Mouse (Mus musculus) limb, embryonic 11.5 days (tissue): ENCODE results near the gene Fscn3. TPM values are rescaled to one million over a fixed set of nuclear protein-coding genes. Genes with fewer than 3 reads are reported as not detected.

Experiments used
- ATAC-seq: fragments of 200-750 bp; cut with Nextera tagmentation; 2 replicates; pipeline ENCODE4 v1.8.0; 2017; ENCODE audit warnings: low read depth; ENCODE audit not compliant: insufficient number of reproducible peaks, low FRiP score, low TSS enrichment
- DNase-seq: peaks from one replicate; pipeline ENCODE4 v3.0.0-alpha.2; 2015; ENCODE audit warnings: low spot score
- H3K27ac ChIP-seq: fragments of 300-500 bp; sonication (generic); replicated peaks from 2 replicates; pipeline ENCODE4 v1.5.1; 2014; ENCODE audit warnings: low read depth, mild to moderate bottlenecking, low read length
- H3K27me3 ChIP-seq: fragments of 300-500 bp; sonication (generic); 2 replicates; pipeline ENCODE4 v1.6.1; 2014; ENCODE audit warnings: mild to moderate bottlenecking, low read length, mixed read lengths; ENCODE audit not compliant: control insufficient read depth, insufficient read depth
- H3K36me3 ChIP-seq: fragments of 300-500 bp; sonication (generic); 2 replicates; pipeline ENCODE4 v1.6.1; 2014; ENCODE audit warnings: mild to moderate bottlenecking, low read length, moderate library complexity, mixed read lengths; ENCODE audit not compliant: control insufficient read depth, insufficient read depth
- H3K4me1 ChIP-seq: fragments of 300-500 bp; sonication (generic); 2 replicates; pipeline ENCODE4 v1.6.1; 2014; ENCODE audit warnings: low read length, mixed read lengths; ENCODE audit not compliant: control insufficient read depth, insufficient read depth
- H3K4me2 ChIP-seq: fragments of 300-500 bp; sonication (generic); 2 replicates; pipeline ENCODE4 v1.6.1; 2014; ENCODE audit warnings: low read depth, mild to moderate bottlenecking, moderate library complexity; ENCODE audit not compliant: severe bottlenecking
- H3K4me3 ChIP-seq: fragments of 300-500 bp; sonication (generic); 2 replicates; pipeline ENCODE4 v1.5.1; 2014; ENCODE audit warnings: low read depth, low read length
- H3K9ac ChIP-seq: fragments of 300-500 bp; sonication (generic); 2 replicates; pipeline ENCODE4 v1.6.1; 2014; ENCODE audit warnings: mild to moderate bottlenecking, low read length
- H3K9me3 ChIP-seq: fragments of 300-500 bp; sonication (generic); 2 replicates; pipeline ENCODE4 v1.6.1; 2016; ENCODE audit warnings: low read length; ENCODE audit not compliant: control insufficient read depth
- WGBS: fragments of 180-500 bp; shearing (Covaris S2); extraction: QIAGEN DNeasy Blood & Tissue Kit; methylation state at CpG from one replicate; pipeline ENCODE4 v1.1.7; 2014; 5-methylcytosine and 5-hydroxymethylcytosine counted together
- polyA plus RNA-seq: library from polyadenylated mRNA; unstranded; fragments of >200 nt; fragmentation: Nextera tagmentation; extraction: Ambion mirVana; gene quantifications from 2 replicates; pipeline ENCODE4 v1.2.1, GENCODE M21; 2014

The Fscn3 gene
- polyA plus RNA-seq, 1 experiment from 2014 or later: not detected

GRCm38 (mm10) chr6:28422651-28423290 is 4.8 kb upstream of the Fscn3 start:
- peak; percentile 7; the same call in 1 of the 2 replicates for ATAC-seq
- H3K9ac ChIP-seq: no peak overlapping the region

GRCm38 (mm10) chr6:28423313-28423712 is 4.3 kb upstream of the Fscn3 start, which contains the start of gene Arf5:
Arf5 (plus strand) TSS chr6:28423560.
- DNase-seq: peak; percentile 94
- peak; percentile 80 for ATAC-seq
- WGBS: 1% methylated on average over 30 of the region's 42 CpGs
- H3K4me2 ChIP-seq: peak within 1 kb of the TSS; percentile 56
- peak within 1 kb of the TSS; percentile 96 for H3K4me3 ChIP-seq
- peaks cover 4% of the 10 kb centered on the region; the same call in 1 of the 2 replicates for H3K36me3 ChIP-seq
- H3K9me3 ChIP-seq: no peaks in the 10 kb centered on the region
- peaks cover 9% of the 10 kb centered on the region for H3K4me1 ChIP-seq
- H3K9ac ChIP-seq: peak within 1 kb of the TSS; percentile 88
- no peaks in the 10 kb centered on the region for H3K27me3 ChIP-seq
- H3K27ac ChIP-seq: peak within 1 kb of the TSS; percentile 55; the same call in 1 of the 2 replicates

More at GRCm38 (mm10) chr6:28422651-28423290, 4.8 kb upstream of the Fscn3 start:
- H3K4me1 ChIP-seq: peaks cover 9% of the 10 kb centered on the region
- no peak overlapping the region for H3K4me2 ChIP-seq
- H3K36me3 ChIP-seq: peaks cover 8% of the 10 kb centered on the region; the same call in 1 of the 2 replicates
- DNase-seq: no peak
- WGBS: 75% methylated on average over 15 of the region's 15 CpGs
- H3K27me3 ChIP-seq: no peaks in the 10 kb centered on the region
- no peak overlapping the region for H3K4me3 ChIP-seq
- H3K27ac ChIP-seq: no peak overlapping the region
- no peaks in the 10 kb centered on the region for H3K9me3 ChIP-seq

GRCm38 (mm10) chr6:28423767-28424695 is 3.6 kb upstream of the Fscn3 start:
- Histone ChIP-seq H3K27ac (peak overlapping the region; percentile 55; the same call in 1 of the 2 replicates), H3K4me3 (peak overlapping the region; percentile 96), H3K36me3 (no peaks in the 10 kb centered on the region), H3K4me1 (peaks cover 9% of the 10 kb centered on the region), H3K9ac (peak overlapping the region; percentile 88), H3K9me3 (no peaks in the 10 kb centered on the region), H3K27me3 (no peaks in the 10 kb centered on the region), H3K4me2 (peak overlapping the region; percentile 56)
- ATAC-seq: peak; percentile 33
- DNase-seq: peak; percentile 58
- WGBS: 10% methylated on average over 43 of the region's 46 CpGs

GRCm38 (mm10) chr6:28425019-28425418 is 2.6 kb upstream of the Fscn3 start:
- Histone ChIP-seq H3K9me3 (no peaks in the 10 kb centered on the region), H3K4me3 (no peak overlapping the region), H3K36me3 (no peaks in the 10 kb centered on the region), H3K4me2 (no peak overlapping the region), H3K4me1 (peaks cover 9% of the 10 kb centered on the region), H3K9ac (no peak overlapping the region), H3K27ac (no peak overlapping the region), H3K27me3 (no peaks in the 10 kb centered on the region)
- ATAC-seq (no peak), DNase-seq (no peak)
- WGBS: 96% methylated on average over 6 of the region's 6 CpGs

- WGBS: 87% methylated on average over 3 of the region's 3 CpGs
- no peaks in the 10 kb centered on the region for H3K36me3 ChIP-seq
Measured at GRCm38 (mm10) chr6:28428290-28428689, 701 bp downstream of the Fscn3 start, which contains the start of gene Gcc1. Gcc1 (minus strand) TSS chr6:28428390.

GRCm38 (mm10) chr6:28429870-28430269 is 2.3 kb downstream of the Fscn3 start:
- Histone ChIP-seq H3K27me3 (no peaks in the 10 kb centered on the region), H3K4me3 (no peak overlapping the region), H3K36me3 (no peaks in the 10 kb centered on the region), H3K9ac (no peak overlapping the region), H3K27ac (no peak overlapping the region), H3K4me1 (no peaks in the 10 kb centered on the region), H3K4me2 (no peak overlapping the region), H3K9me3 (no peaks in the 10 kb centered on the region)
- WGBS: 84% methylated on average over 11 of the region's 11 CpGs
- ATAC-seq (no peak), DNase-seq (no peak)

More at GRCm38 (mm10) chr6:28428290-28428689, 701 bp downstream of the Fscn3 start, which contains the start of gene Gcc1:
- no peak within 1 kb of the TSS for H3K27ac ChIP-seq
- DNase-seq (no peak), ATAC-seq (no peak)
- H3K27me3 ChIP-seq: no peaks in the 10 kb centered on the region
- H3K9ac ChIP-seq: no peak within 1 kb of the TSS
- H3K9me3 ChIP-seq: no peaks in the 10 kb centered on the region
- no peaks in the 10 kb centered on the region for H3K4me1 ChIP-seq
- no peak within 1 kb of the TSS for H3K4me2 ChIP-seq
- no peak within 1 kb of the TSS for H3K4me3 ChIP-seq

GRCm38 (mm10) chr6:28430795-28431537 is 3.4 kb downstream of the Fscn3 start:
- no peak overlapping the region for H3K9ac ChIP-seq
- no peak overlapping the region for H3K27ac ChIP-seq
- 73% methylated on average over 10 of the region's 10 CpGs for WGBS
- DNase-seq (no peak), ATAC-seq (no peak; the same call in 1 of the 2 replicates)
- no peaks in the 10 kb centered on the region for H3K27me3 ChIP-seq
- no peaks in the 10 kb centered on the region for H3K9me3 ChIP-seq
- H3K4me2 ChIP-seq: no peak overlapping the region
- H3K36me3 ChIP-seq: no peaks in the 10 kb centered on the region
- H3K4me3 ChIP-seq: no peak overlapping the region
- no peaks in the 10 kb centered on the region for H3K4me1 ChIP-seq

GRCm38 (mm10) chr6:28431538-28431855 is 3.9 kb downstream of the Fscn3 start:
- Histone ChIP-seq H3K4me3 (no peak overlapping the region), H3K9ac (no peak overlapping the region), H3K9me3 (no peaks in the 10 kb centered on the region), H3K27ac (no peak overlapping the region), H3K4me1 (no peaks in the 10 kb centered on the region), H3K36me3 (no peaks in the 10 kb centered on the region), H3K4me2 (no peak overlapping the region), H3K27me3 (no peaks in the 10 kb centered on the region)
- ATAC-seq: no peak
- DNase-seq: no peak
- WGBS: 78% methylated on average over 6 of the region's 6 CpGs
